Mouse (Mus musculus): Measurements from ENCODE around the gene Utrn.

DNA sequence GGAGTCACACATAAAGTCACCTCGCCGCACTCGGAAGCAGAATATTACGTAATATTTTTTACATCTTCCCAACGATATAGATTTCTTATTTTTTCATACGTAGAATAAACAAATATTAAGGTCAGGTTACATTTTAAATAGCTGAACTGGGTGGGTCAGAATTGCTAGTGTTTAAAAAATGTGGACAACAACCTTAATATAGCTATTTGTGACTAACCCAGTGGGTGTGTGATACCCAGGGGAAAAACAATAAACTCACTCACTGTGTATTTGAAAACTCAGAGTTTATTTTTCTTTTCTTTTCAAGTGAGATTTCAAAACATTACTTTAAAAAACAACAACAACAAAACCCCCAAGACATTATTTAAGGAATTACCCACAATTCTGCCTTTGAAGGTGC is 47.2 kb upstream of the Utrn start:
- TF ChIP-seq CTCF (IDR thresholded peaks at IDR 0.05; ENCODE audit: borderline replicate concordance, extremely low read depth, insufficient read depth, insufficient read length) (no peak), POLR2A (IDR thresholded peaks at IDR 0.05; ENCODE audit: borderline replicate concordance, extremely low read depth, insufficient read depth, insufficient read length, poor library complexity, severe bottlenecking) (no peak)
